Mouse (Mus musculus) layer of hippocampus, postnatal 10 days (tissue): ENCODE measurements around the gene Eif4h. TPM values are rescaled to one million over a fixed set of nuclear protein-coding genes. Genes with fewer than 3 reads are reported as not detected.

Experiments
- microRNA-seq, 2 experiments: library from miRNA; unstranded; fragments of <30 nt; microRNA quantifications; one replicate each; pipeline ENCODE4 v1.2.0; 2021
- total RNA-seq, 2 experiments: library from RNA; stranded (reverse); gene quantifications; 2 replicates each; pipeline ENCODE4 v1.2.3; 2021

The Eif4h gene
- total RNA-seq, 2 experiments from 2014 or later, result 285 to 302 TPM

Small RNA genes within 50 kb of the gene (microRNA-seq; reads per million reads assigned to microRNA genes)
- 0 reads per million in 2 experiments for gene Mir7228

Other genes with a start within 250 kb of the Eif4h start
- 10 to 100 TPM; 35.6 to 46.3 TPM for gene Gtf2ird1, start 182.8 kb downstream of the Eif4h start, total RNA-seq
- gene Clip2, start 87.1 kb downstream of the Eif4h start, total RNA-seq, result 100 to 1,000 TPM; 124 to 133 TPM
- 1 to 10 TPM; 3.1 to 5.1 TPM for gene Syna, start 79.3 kb downstream of the Eif4h start, total RNA-seq
- gene Rfc2, start 58.1 kb downstream of the Eif4h start, total RNA-seq, result 10 to 100 TPM; 63.0 to 65.2 TPM
- gene Lat2, start 24.5 kb downstream of the Eif4h start, total RNA-seq, result 1 to 10 TPM; 2.0 to 3.7 TPM
- 10 to 100 TPM; 59.1 to 67.5 TPM for gene Limk1, start 49.1 kb upstream of the Eif4h start, total RNA-seq
- 10 to 100 TPM; 94.0 to 99.5 TPM for gene Eln, start 107.8 kb upstream of the Eif4h start, total RNA-seq